Mouse (Mus musculus) adipocyte (in vitro differentiated cells): ENCODE data around the gene Arhgap45.

Experiments
- DNase-seq: peaks from one replicate; pipeline ENCODE4 v3.0.0-alpha.2; 2016; ENCODE audit warnings: low spot score

The Arhgap45 gene

GRCm38 (mm10) chr10:79986963-79987362 lies 29.5 kb upstream of the Arhgap45 start:
- peak; percentile 63 for DNase-seq

GRCm38 (mm10) chr10:79987771-79988505 lies 28.5 kb upstream of the Arhgap45 start:
- DNase-seq, result no peak

- no peak for DNase-seq
Measured at GRCm38 (mm10) chr10:79988506-79989271, 27.8 kb upstream of the Arhgap45 start, which contains the start of gene Cnn2. Cnn2 (plus strand) TSS chr10:79988584.

DNA sequence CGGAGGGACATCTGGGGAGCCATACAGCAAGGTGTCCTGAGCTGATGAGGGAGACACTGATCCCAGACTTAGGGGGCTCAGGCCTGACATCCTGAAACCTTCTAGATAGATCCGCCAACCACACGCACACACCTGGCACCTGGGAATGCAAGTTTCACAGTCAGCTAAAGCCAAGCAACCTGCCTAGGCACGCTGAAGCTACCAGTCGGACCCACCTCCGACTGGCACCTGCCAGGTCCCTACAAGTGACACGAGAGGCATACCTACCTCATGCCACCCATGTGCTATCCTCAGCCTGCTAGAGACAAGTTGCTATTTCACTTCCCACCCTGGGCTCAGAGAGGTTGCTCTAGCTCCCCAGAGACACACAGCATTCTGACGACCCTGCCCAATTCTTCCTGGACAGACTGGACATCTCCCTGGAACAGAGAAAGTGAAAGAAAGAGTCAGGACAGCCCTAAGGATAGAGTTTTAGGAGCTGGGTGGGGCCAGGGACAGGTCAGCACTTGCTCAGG lies 27.1 kb upstream of the Arhgap45 start:
- DNase-seq, result no peak

- DNase-seq, result no peak
Measured at GRCm38 (mm10) chr10:79989870-79990269, 26.6 kb upstream of the Arhgap45 start.

DNA sequence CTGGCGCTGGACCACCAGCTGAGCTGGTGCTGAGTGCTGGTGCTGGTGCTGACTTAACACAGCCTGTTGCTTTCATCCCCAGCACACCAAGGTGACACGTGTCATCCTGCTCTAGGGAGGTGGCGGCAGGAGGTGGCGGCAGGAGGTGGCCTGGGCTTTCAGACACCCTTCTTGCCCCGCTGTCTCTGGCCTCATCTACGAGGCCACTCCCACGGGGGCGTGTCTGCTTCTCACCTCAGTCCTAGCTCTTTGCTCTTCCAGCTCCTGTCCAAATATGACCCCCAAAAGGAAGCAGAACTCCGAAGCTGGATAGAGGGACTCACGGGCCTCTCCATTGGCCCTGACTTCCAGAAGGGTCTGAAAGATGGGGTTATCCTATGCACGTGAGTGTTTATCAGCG lies 25.4 kb upstream of the Arhgap45 start:
- DNase-seq, result no peak

- DNase-seq, result no peak
Measured at GRCm38 (mm10) chr10:79991548-79991947, 24.9 kb upstream of the Arhgap45 start.

DNA sequence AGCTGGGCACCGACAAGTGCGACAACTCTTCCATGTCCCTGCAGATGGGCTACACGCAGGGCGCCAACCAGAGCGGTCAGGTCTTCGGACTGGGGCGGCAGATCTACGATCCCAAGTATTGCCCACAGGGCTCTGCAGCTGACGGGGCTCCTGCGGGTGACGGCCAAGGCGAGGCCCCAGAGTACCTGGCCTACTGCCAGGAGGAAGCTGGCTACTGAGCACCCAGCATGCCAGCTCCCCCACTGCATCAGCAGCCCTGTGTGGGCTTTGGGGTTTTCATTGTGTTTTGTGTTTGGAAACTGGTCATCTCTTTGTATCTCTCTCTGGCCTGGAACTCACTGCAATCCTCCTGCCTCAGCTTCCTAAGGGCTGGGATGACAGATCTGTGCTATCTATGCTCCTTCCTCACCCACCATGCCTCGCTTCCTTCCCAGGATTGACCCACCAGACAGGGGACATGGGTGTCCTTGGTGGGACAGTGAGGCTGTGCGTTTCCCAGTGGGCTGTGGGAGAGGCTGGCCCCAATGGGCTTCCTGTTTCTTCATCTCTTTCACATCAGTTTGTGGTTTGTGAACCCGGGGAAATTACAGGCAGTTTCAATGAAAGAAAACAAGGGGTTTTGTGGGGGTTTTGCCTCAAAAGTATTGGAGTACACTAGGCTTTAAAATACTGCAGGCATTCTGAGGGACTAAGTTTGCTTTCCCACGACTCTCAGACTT lies 21.9 kb upstream of the Arhgap45 start:
- DNase-seq, result no peak

DNA sequence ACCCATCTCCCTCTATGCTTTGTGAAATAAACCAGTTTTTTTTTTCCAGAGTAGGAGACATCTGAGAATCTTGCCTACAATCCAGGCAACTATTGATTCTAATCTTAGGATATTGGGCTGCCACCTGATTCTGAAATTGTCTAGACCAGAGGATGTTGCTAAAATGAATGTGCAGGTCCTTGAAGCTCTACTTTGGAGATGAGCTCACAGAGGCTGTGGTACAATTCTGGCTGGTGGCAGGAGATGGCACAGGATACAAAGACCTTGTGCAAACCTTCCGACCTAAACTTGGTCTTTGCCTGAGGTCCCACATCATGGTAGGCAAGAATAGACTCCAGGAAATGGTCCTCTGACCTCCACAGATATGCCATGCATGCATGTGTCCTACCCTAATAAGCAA lies 20.8 kb upstream of the Arhgap45 start:
- DNase-seq, result no peak

DNA sequence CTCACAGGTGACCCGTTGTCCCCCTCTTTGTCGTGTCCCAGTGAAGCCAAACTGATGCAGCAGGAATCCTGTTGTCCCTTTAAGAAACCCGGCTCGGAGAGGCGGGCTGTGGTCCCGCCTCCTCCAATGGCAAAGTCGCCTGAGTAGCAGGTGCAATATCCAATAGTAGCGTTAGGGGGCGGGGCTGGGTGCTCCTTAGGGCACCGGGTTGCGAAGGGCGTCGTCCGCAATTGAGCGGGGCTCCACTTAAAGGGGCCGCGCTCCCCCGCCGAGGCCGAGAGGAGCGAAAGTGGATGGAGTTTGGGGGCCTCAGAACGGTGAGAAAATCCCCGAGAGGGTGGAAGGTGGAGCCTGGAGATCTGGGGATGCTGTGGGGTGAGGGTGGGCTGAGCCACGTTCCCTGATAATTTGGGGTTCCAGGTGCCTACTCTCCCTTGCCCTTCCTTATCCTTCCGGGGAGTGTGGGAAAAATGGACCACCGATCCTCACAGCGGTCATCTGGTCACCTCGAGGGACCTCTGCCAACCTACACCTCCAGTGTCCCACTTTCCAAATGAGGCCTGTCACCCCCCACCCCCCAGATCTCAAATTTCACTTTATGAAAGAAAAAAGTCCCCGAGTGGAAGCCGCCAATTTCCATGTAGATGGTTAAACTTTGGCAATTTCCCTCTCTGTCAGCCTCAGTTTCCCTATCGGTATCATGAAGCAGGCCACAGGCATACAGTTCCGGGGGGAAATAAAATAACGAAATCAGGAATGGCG lies 20.0 kb upstream of the Arhgap45 start, which contains the start of gene Abca7:
Abca7 (plus strand) TSS at position 223 of the 762 bp plus-strand sequence.
- DNase-seq, result peak; percentile 95

DNA sequence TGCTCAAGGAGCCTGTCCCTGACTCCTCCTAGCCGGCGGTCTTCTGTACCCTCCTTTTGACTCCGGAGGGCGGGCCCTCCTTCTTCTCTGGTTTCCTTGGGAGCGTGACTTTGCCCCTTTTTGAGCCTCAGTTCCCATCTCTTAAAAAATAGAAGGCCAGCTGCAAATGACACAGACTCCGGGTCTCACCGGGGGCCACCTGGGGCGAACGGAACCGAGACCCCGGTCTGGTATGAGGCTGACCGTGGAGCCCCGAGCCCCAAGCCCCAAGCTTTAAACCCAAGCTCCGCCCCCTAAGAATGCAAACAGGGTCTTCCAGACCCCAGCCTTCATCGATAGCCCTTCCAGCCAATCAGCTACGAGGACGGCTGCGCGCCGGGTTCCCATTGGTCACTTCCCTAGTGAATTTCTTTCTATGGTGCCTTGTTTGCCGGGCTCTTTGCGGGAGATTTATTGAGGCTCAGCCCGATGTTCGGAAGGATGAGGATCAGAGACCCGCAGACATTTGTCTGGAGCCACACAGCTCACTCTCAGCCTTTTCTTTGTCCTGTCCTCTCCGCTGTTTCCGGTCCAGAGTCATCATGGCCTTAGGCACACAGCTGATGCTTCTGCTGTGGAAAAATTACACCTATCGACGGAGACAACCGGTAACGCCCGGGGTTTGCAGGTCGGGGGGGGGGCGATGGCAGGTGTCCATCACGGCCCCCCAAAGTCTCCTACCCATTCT lies 19.3 kb upstream of the Arhgap45 start:
- DNase-seq, result peak; percentile 30

GRCm38 (mm10) chr10:79997819-79998218 lies 18.6 kb upstream of the Arhgap45 start:
- no peak for DNase-seq

DNA sequence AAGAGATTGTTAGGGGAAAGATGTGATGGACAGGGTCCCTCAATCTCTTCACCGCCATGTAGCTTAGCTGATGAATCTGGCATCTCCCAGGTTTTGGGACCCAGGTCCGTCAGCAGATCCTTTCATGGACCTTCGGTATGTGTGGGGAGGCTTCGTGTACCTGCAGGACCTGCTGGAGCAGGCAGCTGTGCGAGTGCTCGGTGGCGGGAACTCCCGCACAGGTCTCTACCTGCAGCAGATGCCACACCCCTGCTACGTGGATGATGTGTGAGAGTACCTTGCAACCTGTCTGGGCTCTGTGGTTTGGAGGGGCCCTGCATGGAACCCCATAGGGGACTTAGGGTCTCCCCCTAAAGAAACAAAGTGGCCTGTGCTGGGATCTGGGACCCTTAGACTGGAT lies 14.5 kb upstream of the Arhgap45 start:
- DNase-seq, result no peak

DNA sequence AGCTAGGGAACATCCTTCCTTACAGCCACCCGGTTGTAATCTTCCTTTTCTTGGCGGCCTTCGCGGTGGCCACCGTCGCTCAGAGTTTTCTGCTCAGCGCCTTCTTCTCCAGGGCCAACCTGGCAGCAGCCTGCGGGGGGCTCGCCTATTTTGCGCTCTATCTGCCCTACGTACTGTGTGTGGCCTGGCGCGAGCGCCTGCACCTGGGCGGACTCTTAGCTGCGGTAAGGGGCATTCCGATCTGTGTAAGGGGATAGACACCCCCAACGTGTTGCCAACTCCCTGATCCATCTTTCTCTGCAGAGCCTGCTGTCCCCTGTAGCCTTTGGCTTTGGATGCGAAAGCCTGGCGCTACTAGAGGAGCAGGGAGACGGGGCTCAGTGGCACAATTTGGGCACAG lies 13.6 kb upstream of the Arhgap45 start:
- DNase-seq, result no peak

DNA sequence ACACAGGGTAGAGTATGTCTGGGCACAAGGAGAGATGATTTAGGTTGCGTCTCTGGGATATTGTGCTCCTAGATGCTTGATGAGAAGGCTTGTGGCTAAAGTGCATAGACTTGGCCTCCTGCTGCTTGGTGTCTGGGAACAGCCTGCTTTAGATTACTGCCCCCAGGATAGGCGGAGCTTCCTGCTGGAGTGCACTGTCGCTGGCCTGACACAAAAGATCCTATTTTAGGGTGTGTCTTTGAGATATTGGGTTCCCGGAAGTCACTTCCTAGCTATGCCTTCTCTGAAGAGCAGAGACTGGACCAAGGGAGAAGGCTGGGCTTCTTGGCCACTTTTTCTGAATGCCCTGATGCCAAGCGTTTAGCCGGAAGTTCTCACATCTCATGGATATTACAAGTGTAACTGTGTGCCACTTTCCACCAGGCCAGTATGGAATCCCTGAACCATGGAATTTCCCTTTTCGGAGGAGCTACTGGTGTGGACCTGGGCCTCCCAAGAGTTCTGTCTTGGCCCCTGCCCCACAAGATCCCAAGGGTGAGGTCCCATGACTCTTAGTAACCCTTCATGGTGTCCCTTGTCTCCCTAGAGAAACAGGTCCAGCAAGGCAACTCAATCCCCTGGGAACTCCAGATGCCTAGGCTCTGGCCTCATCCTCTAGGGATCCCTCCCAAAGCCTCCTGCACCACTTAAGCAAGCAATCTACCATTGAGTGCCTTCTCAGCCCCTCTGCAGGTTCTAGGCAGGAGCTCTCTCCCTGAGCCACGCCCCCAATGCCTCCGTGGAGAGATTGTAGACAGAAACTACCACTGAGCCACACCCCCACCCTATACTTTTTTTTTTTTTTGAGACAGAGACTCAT lies 12.8 kb upstream of the Arhgap45 start:
- no peak for DNase-seq

GRCm38 (mm10) chr10:80004233-80004705 lies 12.2 kb upstream of the Arhgap45 start:
- DNase-seq, result no peak

DNA sequence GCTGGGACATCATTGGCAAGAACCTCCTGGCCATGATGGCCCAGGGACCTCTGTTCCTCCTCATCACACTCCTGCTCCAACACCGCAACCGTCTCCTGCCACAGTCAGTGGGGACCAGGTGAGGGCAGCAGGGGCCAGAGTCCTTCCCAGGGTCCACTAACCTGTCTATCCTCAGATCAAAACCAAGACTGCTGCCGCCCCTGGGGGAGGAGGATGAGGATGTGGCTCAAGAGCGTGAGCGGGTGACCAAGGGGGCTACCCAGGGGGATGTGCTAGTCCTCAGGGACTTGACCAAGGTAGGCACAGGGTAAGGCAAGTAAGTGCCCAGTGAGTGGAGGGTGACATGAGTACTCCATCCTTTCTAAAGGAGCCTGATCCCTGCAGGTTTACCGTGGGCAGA lies 4.7 kb upstream of the Arhgap45 start:
- no peak for DNase-seq

DNA sequence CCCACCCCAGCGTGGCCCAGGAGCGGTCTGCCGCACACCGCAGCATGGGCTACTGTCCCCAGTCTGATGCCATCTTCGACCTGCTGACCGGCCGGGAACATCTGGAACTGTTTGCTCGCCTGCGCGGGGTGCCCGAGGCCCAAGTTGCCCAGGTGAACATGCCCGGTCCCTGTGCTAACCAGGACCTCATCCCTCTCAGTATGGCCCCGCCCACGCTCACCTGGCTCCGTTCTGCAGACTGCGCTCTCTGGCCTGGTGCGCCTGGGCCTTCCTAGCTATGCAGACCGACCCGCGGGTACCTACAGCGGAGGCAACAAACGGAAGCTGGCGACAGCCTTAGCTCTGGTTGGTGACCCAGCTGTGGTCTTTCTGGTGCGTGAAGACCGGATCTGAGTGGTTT lies 2.8 kb upstream of the Arhgap45 start:
- no peak for DNase-seq

- no peak for DNase-seq
Measured at GRCm38 (mm10) chr10:80014484-80015290, 1.8 kb upstream of the Arhgap45 start.
